Mouse (Mus musculus) layer of hippocampus, adult 9-10 months (tissue): ENCODE data around the gene Gzmm.

Experiments
- DNase-seq: peaks from one replicate; pipeline ENCODE4 v3.0.0; 2022; ENCODE audit warnings: low spot score

Gzmm gene

GRCm38 (mm10) chr10:79728323-79729249 lies 39.8 kb downstream of the Gzmm start:
- no peak for DNase-seq

- no peak for DNase-seq
These were observed 40.6 kb downstream of the Gzmm start for GRCm38 (mm10) chr10:79729357-79729965.

GRCm38 (mm10) chr10:79732500-79732899 lies 43.7 kb downstream of the Gzmm start:
- DNase-seq: no peak

GRCm38 (mm10) chr10:79733847-79734246 lies 45.0 kb downstream of the Gzmm start:
- no peak for DNase-seq

- DNase-seq: no peak
These were observed 46.5 kb downstream of the Gzmm start for GRCm38 (mm10) chr10:79735361-79735760.

- DNase-seq: no peak
These were observed 47.9 kb downstream of the Gzmm start for GRCm38 (mm10) chr10:79736706-79737105.

GRCm38 (mm10) chr10:79738259-79738658 lies 49.4 kb downstream of the Gzmm start:
- DNase-seq: no peak

- no peak for DNase-seq
These were observed 50.4 kb downstream of the Gzmm start for GRCm38 (mm10) chr10:79739234-79739633.

GRCm38 (mm10) chr10:79740863-79741262 lies 52.0 kb downstream of the Gzmm start:
- no peak for DNase-seq

- no peak for DNase-seq
These were observed 54.3 kb downstream of the Gzmm start for GRCm38 (mm10) chr10:79743161-79743560.

- DNase-seq: no peak
These were observed 55.0 kb downstream of the Gzmm start for GRCm38 (mm10) chr10:79743650-79744365.
